Mouse (Mus musculus) E14TG2a.4 (cell line): Measurements from ENCODE around the gene Dstn.

Source experiments
- CTCF ChIP-seq: conservative IDR thresholded peaks from 2 replicates; pipeline ENCODE4 v1.5.1; 2014; ENCODE audit warnings: low read length
- POU5F1 ChIP-seq: IDR thresholded peaks from 2 replicates; pipeline ENCODE4 v1.6.1; 2014; ENCODE audit warnings: low read length, borderline replicate concordance

DNA sequence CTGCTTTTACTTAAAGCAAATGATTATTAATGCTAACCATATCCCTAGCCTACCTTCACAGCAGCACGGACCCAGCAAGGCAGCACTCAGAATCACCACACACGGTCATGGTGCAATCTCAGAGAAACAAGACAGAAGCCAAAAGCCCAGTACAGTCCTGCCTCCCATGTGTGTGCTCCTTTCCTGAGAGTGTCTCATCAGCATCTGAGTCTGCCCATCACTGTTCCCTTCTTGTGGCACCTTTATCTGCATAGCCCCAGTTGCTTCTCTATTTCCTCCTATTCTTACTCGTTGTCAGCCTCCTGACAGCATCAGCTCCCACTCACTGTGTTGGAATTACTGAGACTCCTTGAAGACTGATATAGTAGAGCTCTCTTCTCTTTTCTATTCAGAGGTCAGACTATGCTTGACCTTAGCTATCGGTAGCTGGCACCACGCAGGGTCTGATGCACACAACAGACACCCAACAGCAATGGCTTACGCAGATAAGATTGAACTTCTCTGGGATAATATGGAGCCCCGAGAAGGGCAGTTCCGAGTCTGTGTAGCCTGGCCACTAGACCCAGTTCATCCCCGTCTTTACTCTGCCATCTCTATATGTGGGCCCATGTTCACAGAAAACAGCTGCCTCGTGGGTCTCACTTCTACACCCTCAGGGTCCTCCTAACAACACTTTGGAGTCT is 32.4 kb upstream of the Dstn start:
- TF ChIP-seq CTCF (no peak), POU5F1 (no peak)
